Mouse (Mus musculus): ENCODE measurements around the gene Crlf1. TPM values are rescaled to one million over a fixed set of nuclear protein-coding genes. Genes with fewer than 3 reads are reported as not detected.

The Crlf1 gene
- polyA plus RNA-seq (2012; ENCODE audit: insufficient read depth, insufficient read length, missing spikeins), result 1.3 TPM in 1 of 2 replicates, not detected in the other

GRCm38 (mm10) chr8:70492664-70493640 lies at the start of gene Crlf1:
Gene Crlf1, plus strand, starts transcription at chr8:70493158.
- H3K27ac ChIP-seq (replicated peaks; ENCODE audit: low read depth, low read length), result no peak within 1 kb of the TSS
- H3K4me1 ChIP-seq (ENCODE audit: control insufficient read depth, insufficient read depth, insufficient read length, low read length), result no peaks in the 10 kb centered on the region; the same call in 1 of the 2 replicates
- peak within 1 kb of the TSS; percentile 36 for H3K4me3 ChIP-seq (ENCODE audit: insufficient read depth, low read depth, low read length)

- Histone ChIP-seq H3K4me1 (ENCODE audit: control insufficient read depth, insufficient read depth, insufficient read length, low read length) (peaks cover 11% of the 10 kb centered on the region), H3K27ac (replicated peaks; ENCODE audit: low read depth, low read length) (no peak overlapping the region), H3K4me3 (ENCODE audit: insufficient read depth, low read depth, low read length) (no peak overlapping the region)
Measured at GRCm38 (mm10) chr8:70443326-70443725, 49.6 kb upstream of the Crlf1 start.

GRCm38 (mm10) chr8:70445988-70446387 lies 47.0 kb upstream of the Crlf1 start:
- Histone ChIP-seq H3K27ac (replicated peaks; ENCODE audit: low read depth, low read length) (no peak overlapping the region), H3K4me3 (ENCODE audit: insufficient read depth, low read depth, low read length) (no peak overlapping the region), H3K4me1 (ENCODE audit: control insufficient read depth, insufficient read depth, insufficient read length, low read length) (peaks cover 5% of the 10 kb centered on the region; the same call in 1 of the 2 replicates)

- H3K27ac ChIP-seq (replicated peaks; ENCODE audit: low read depth, low read length), result no peak overlapping the region
- H3K4me1 ChIP-seq (ENCODE audit: control insufficient read depth, insufficient read depth, insufficient read length, low read length), result peaks cover 5% of the 10 kb centered on the region; the same call in 1 of the 2 replicates
- H3K4me3 ChIP-seq (ENCODE audit: insufficient read depth, low read depth, low read length), result no peak overlapping the region
Measured at GRCm38 (mm10) chr8:70447639-70448420, 45.1 kb upstream of the Crlf1 start.

GRCm38 (mm10) chr8:70452196-70452966 lies 40.6 kb upstream of the Crlf1 start:
- Histone ChIP-seq H3K27ac (replicated peaks; ENCODE audit: low read depth, low read length) (no peak overlapping the region), H3K4me1 (ENCODE audit: control insufficient read depth, insufficient read depth, insufficient read length, low read length) (peaks cover 16% of the 10 kb centered on the region), H3K4me3 (ENCODE audit: insufficient read depth, low read depth, low read length) (no peak overlapping the region)

- Histone ChIP-seq H3K27ac (replicated peaks; ENCODE audit: low read depth, low read length) (no peak overlapping the region), H3K4me3 (ENCODE audit: insufficient read depth, low read depth, low read length) (no peak overlapping the region), H3K4me1 (ENCODE audit: control insufficient read depth, insufficient read depth, insufficient read length, low read length) (peaks cover 11% of the 10 kb centered on the region)
Measured at GRCm38 (mm10) chr8:70453852-70454251, 39.1 kb upstream of the Crlf1 start.

GRCm38 (mm10) chr8:70456996-70457395 lies 36.0 kb upstream of the Crlf1 start:
- Histone ChIP-seq H3K4me1 (ENCODE audit: control insufficient read depth, insufficient read depth, insufficient read length, low read length) (peaks cover 14% of the 10 kb centered on the region), H3K4me3 (ENCODE audit: insufficient read depth, low read depth, low read length) (no peak overlapping the region), H3K27ac (replicated peaks; ENCODE audit: low read depth, low read length) (no peak overlapping the region)

GRCm38 (mm10) chr8:70457882-70458281 lies 35.1 kb upstream of the Crlf1 start:
- peaks cover 14% of the 10 kb centered on the region for H3K4me1 ChIP-seq (ENCODE audit: control insufficient read depth, insufficient read depth, insufficient read length, low read length)
- no peak overlapping the region for H3K27ac ChIP-seq (replicated peaks; ENCODE audit: low read depth, low read length)
- H3K4me3 ChIP-seq (ENCODE audit: insufficient read depth, low read depth, low read length), result no peak overlapping the region

- Histone ChIP-seq H3K4me1 (ENCODE audit: control insufficient read depth, insufficient read depth, insufficient read length, low read length) (peaks cover 14% of the 10 kb centered on the region), H3K27ac (replicated peaks; ENCODE audit: low read depth, low read length) (no peak overlapping the region), H3K4me3 (ENCODE audit: insufficient read depth, low read depth, low read length) (no peak overlapping the region)
Measured at GRCm38 (mm10) chr8:70458462-70458861, 34.5 kb upstream of the Crlf1 start.

GRCm38 (mm10) chr8:70459636-70460035 lies 33.3 kb upstream of the Crlf1 start:
- Histone ChIP-seq H3K4me1 (ENCODE audit: control insufficient read depth, insufficient read depth, insufficient read length, low read length) (peaks cover 9% of the 10 kb centered on the region), H3K4me3 (ENCODE audit: insufficient read depth, low read depth, low read length) (no peak overlapping the region), H3K27ac (replicated peaks; ENCODE audit: low read depth, low read length) (no peak overlapping the region)

GRCm38 (mm10) chr8:70460199-70460598 lies 32.8 kb upstream of the Crlf1 start:
- peaks cover 6% of the 10 kb centered on the region for H3K4me1 ChIP-seq (ENCODE audit: control insufficient read depth, insufficient read depth, insufficient read length, low read length)
- H3K27ac ChIP-seq (replicated peaks; ENCODE audit: low read depth, low read length), result no peak overlapping the region
- H3K4me3 ChIP-seq (ENCODE audit: insufficient read depth, low read depth, low read length), result no peak overlapping the region

- Histone ChIP-seq H3K4me3 (ENCODE audit: insufficient read depth, low read depth, low read length) (no peak overlapping the region), H3K4me1 (ENCODE audit: control insufficient read depth, insufficient read depth, insufficient read length, low read length) (peaks cover 4% of the 10 kb centered on the region), H3K27ac (replicated peaks; ENCODE audit: low read depth, low read length) (no peak overlapping the region)
Measured at GRCm38 (mm10) chr8:70460606-70461005, 32.4 kb upstream of the Crlf1 start.

GRCm38 (mm10) chr8:70461765-70462515 lies 31.0 kb upstream of the Crlf1 start:
- Histone ChIP-seq H3K27ac (replicated peaks; ENCODE audit: low read depth, low read length) (peak overlapping the region; percentile 12; the same call in 1 of the 2 replicates), H3K4me1 (ENCODE audit: control insufficient read depth, insufficient read depth, insufficient read length, low read length) (peaks cover 15% of the 10 kb centered on the region)

GRCm38 (mm10) chr8:70462516-70462813 lies 30.5 kb upstream of the Crlf1 start:
- no peak overlapping the region for H3K4me3 ChIP-seq (ENCODE audit: insufficient read depth, low read depth, low read length)
- H3K27ac ChIP-seq (replicated peaks; ENCODE audit: low read depth, low read length), result no peak overlapping the region

More at GRCm38 (mm10) chr8:70461765-70462515, 31.0 kb upstream of the Crlf1 start:
- no peak overlapping the region for H3K4me3 ChIP-seq (ENCODE audit: insufficient read depth, low read depth, low read length)

More at GRCm38 (mm10) chr8:70462516-70462813, 30.5 kb upstream of the Crlf1 start:
- H3K4me1 ChIP-seq (ENCODE audit: control insufficient read depth, insufficient read depth, insufficient read length, low read length), result peaks cover 21% of the 10 kb centered on the region

Measured in brown adipose tissue, adult 24 weeks (tissue).